Mouse (Mus musculus): ENCODE data around the gene H2-Q4.
"Not testable (repeated sequence)": the region's sequence is repeated elsewhere in the genome, so short reads cannot be mapped to it uniquely, and the experiment has no call there.

H2-Q4 gene

GRCm38 (mm10) chr17:35379369-35379728 is at the start of gene H2-Q4:
H2-Q4 (plus strand) TSS chr17:35379617.
- peak; percentile 90 for DNase-seq (ENCODE audit: low spot score)

- not testable (repeated sequence) for DNase-seq (ENCODE audit: low spot score)
Measured at GRCm38 (mm10) chr17:35329714-35330113, 49.7 kb upstream of the H2-Q4 start.

- DNase-seq (ENCODE audit: low spot score): not testable (repeated sequence)
Measured at GRCm38 (mm10) chr17:35331546-35331945, 47.9 kb upstream of the H2-Q4 start.

- no peak for DNase-seq (ENCODE audit: low spot score)
Measured at GRCm38 (mm10) chr17:35342071-35342671, 37.2 kb upstream of the H2-Q4 start, which contains the start of gene H2-Q2. H2-Q2 (plus strand) TSS chr17:35342242.

- no peak for DNase-seq (ENCODE audit: low spot score)
Measured at GRCm38 (mm10) chr17:35342711-35343476, 36.5 kb upstream of the H2-Q4 start.

GRCm38 (mm10) chr17:35347659-35348058 is 31.8 kb upstream of the H2-Q4 start:
- not testable (repeated sequence) for DNase-seq (ENCODE audit: low spot score)

GRCm38 (mm10) chr17:35353275-35353674 is 26.1 kb upstream of the H2-Q4 start:
- DNase-seq (ENCODE audit: low spot score): not testable (repeated sequence)

GRCm38 (mm10) chr17:35354071-35354470 is 25.3 kb upstream of the H2-Q4 start:
- DNase-seq (ENCODE audit: low spot score): no peak

GRCm38 (mm10) chr17:35357086-35357485 is 22.3 kb upstream of the H2-Q4 start:
- no peak for DNase-seq (ENCODE audit: low spot score)

GRCm38 (mm10) chr17:35358763-35359469 is 20.5 kb upstream of the H2-Q4 start:
- DNase-seq (ENCODE audit: low spot score): no peak

GRCm38 (mm10) chr17:35359470-35359862 is 20.0 kb upstream of the H2-Q4 start:
- no peak for DNase-seq (ENCODE audit: low spot score)

GRCm38 (mm10) chr17:35379729-35380451 is 473 bp downstream of the H2-Q4 start:
- no peak for DNase-seq (ENCODE audit: low spot score)

GRCm38 (mm10) chr17:35389796-35390195 is 10.4 kb downstream of the H2-Q4 start:
- not testable (repeated sequence) for DNase-seq (ENCODE audit: low spot score)

GRCm38 (mm10) chr17:35392671-35393070 is 13.3 kb downstream of the H2-Q4 start:
- DNase-seq (ENCODE audit: low spot score): not testable (repeated sequence)

GRCm38 (mm10) chr17:35393864-35394800 is 14.7 kb downstream of the H2-Q4 start:
- DNase-seq (ENCODE audit: low spot score): not testable (repeated sequence)

- not testable (repeated sequence) for DNase-seq (ENCODE audit: low spot score)
Measured at GRCm38 (mm10) chr17:35396956-35397355, 17.5 kb downstream of the H2-Q4 start.

GRCm38 (mm10) chr17:35413057-35413456 is 33.6 kb downstream of the H2-Q4 start:
- DNase-seq (ENCODE audit: low spot score): not testable (repeated sequence)

- not testable (repeated sequence) for DNase-seq (ENCODE audit: low spot score)
Measured at GRCm38 (mm10) chr17:35415273-35416129, 36.1 kb downstream of the H2-Q4 start.

GRCm38 (mm10) chr17:35418772-35419171 is 39.4 kb downstream of the H2-Q4 start:
- no peak for DNase-seq (ENCODE audit: low spot score)

- DNase-seq (ENCODE audit: low spot score): not testable (repeated sequence)
Measured at GRCm38 (mm10) chr17:35419564-35419963, 40.1 kb downstream of the H2-Q4 start.
